9 mouse cellular contexts compared by ENCODE assay signal in the genomic region with DNA sequence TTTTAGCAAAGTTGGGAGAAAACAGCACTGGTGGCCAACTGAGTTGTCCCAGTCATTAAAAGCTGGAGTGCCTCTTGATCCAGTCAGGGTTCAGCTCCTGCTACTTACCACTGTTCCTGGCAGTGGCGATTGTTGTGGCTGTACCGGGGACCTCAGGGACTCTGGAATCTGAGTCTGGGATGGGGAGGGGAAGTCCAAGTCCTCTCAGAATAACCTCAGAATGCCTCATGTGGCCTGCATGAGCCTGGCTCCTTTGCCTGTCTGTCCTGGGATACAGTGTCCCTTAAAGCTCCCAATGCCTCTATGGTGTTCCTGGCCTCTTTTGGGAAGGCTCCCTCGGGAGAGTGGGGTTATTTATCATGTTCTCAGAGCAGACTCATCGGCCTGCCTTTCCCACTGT.
DNase-seq lines count a peak whose midpoint lies in the region.
"Had no signal": no experiment of that assay in that cellular context is flagged by ENCODE, and none has a peak within 500 bp of the region (broad histone marks: within the 10 kb centered on the region; RNA-seq: fewer than 3 reads in every experiment).

No protein-coding gene starts in this region.

- DNase-seq in cerebellum, postnatal 10 days = peak; percentile 21 to 42
- no peak for DNase-seq in cerebellum, adult 8-10 months
- peak; percentile 20 for DNase-seq in left cerebral cortex, postnatal 4 days
- DNase-seq in left cerebral cortex, postnatal 25 days (ENCODE audit: low spot score in 2 of 2) = no peak
- peak; percentile 49 for DNase-seq in gastrocnemius, postnatal 14 days
- peak; percentile 7 to 56 for DNase-seq in kidney, postnatal 25 days
- DNase-seq in urinary bladder, postnatal 10 days (ENCODE audit: low spot score) = no peak
- DNase-seq in layer of hippocampus, adult 11-12 months (ENCODE audit: low spot score) = no peak
- DNase-seq: liver, embryonic 13.5 days had no signal

- intact Hi-C loops in left cerebral cortex, postnatal 4 days (cut with DNase I) = no loop called here
- intact Hi-C loops in left cerebral cortex, postnatal 25 days (cut with DNase I) = no loop called here
- intact Hi-C loops in gastrocnemius, postnatal 14 days (cut with DNase I; ENCODE audit: low total_unique reads) = no loop called here

Comparison
In these comparisons a context has a peak if more than half of its experiments do, and no peak if none do; other contexts are left out.
1. DNase-seq: peak in cerebellum, postnatal 10 days (2 of 2), left cerebral cortex, postnatal 4 days (single experiment), gastrocnemius, postnatal 14 days (single experiment) and kidney, postnatal 25 days (2 of 2); none in cerebellum, adult 8-10 months (single experiment), left cerebral cortex, postnatal 25 days (0 of 2), urinary bladder, postnatal 10 days (single experiment) and layer of hippocampus, adult 11-12 months (single experiment).